Mouse (Mus musculus): ENCODE results near the gene Cdk12. TPM values are rescaled to one million over a fixed set of nuclear protein-coding genes. Genes with fewer than 3 reads are reported as not detected.

Gene Cdk12
- polyA plus RNA-seq, 1 experiment from 2014 or later: 20.0 TPM

DNA sequence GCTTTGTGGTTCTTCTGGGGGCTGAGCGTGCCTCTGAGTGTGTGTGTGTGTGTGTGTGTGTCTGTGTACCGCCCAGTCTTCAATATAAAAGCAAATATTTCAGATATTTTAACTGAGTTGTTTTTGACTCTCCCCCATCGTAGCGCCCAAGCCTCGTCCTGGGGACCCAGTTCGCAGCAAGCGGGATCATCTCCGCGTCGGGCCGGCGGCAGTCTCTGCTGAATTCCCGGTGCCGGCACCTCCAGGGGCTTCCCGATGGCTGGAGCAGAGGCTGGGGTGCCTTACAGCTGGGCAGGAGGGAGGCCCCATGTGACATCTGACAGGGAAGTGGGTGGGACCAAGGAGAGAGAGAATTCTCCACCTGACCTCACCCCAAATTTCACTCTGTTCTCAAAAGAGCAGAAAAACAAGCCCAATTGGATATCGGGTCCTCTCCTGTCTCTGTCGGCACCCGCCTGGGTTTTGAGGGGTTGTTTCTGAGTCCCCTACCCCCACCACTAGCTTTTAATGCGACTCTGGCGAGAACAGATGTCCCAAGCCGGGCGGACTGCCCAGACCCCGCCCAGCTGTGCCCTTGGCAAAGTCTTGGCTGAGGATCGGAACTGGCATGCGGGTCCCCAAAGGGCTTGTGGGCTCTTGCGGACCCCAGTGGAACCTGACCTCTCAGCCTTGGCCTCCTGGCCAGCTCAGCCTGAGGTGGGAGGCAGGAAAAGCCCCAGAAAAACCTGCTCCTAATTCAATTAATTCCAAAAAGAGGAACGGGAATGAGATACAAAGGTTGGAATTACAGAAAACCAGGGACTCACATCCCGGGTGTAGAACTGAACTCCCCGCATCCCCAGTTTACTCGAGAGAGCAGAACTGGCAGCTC is 118.2 kb downstream of the Cdk12 start:
- Histone ChIP-seq H3K9ac (no peak overlapping the region), H3K4me3 (replicated peaks) (peak overlapping the region; percentile 13; the same call in 1 of the 2 replicates), H3K4me2 (peak overlapping the region; percentile 29; the same call in 1 of the 2 replicates), H3K4me1 (peaks cover 7% of the 10 kb centered on the region; the same call in 1 of the 2 replicates), H3K27me3 (peaks cover 100% of the 10 kb centered on the region), H3K9me3 (no peaks in the 10 kb centered on the region), H3K27ac (peak overlapping the region; percentile 68), H3K36me3 (replicated peaks) (no peaks in the 10 kb centered on the region)
- no peak for ATAC-seq (ENCODE audit: low FRiP score)
- 1% methylated on average over 30 of the region's 30 CpGs for WGBS

DNA sequence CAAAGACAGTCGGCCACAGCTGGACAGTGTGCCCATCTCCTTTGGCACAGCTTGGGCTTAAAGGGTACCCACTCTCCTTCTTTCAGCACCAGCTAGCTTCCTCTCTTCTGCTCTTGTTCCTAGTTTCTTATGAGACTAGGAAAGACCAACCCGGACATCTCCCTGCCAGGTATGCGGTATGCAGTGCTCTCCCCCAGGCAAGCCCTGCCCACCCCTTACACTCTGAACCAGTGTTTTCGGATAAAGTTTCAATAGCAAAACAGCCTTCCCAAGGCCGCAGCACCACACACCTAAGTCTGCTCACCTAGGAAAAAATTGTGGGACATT is 118.8 kb downstream of the Cdk12 start:
- peaks cover 7% of the 10 kb centered on the region; the same call in 1 of the 2 replicates for H3K4me1 ChIP-seq
- peaks cover 98% of the 10 kb centered on the region for H3K27me3 ChIP-seq
- H3K9ac ChIP-seq: no peak overlapping the region
- ATAC-seq (ENCODE audit: low FRiP score): no peak
- H3K4me2 ChIP-seq: no peak overlapping the region
- H3K36me3 ChIP-seq (replicated peaks): no peaks in the 10 kb centered on the region
- no peaks in the 10 kb centered on the region for H3K9me3 ChIP-seq
- WGBS: 1% methylated on average over 5 of the region's 5 CpGs
- 0 out of 2 replicates have a peak overlapping the region, but pooled peaks have one; percentile 68 for H3K27ac ChIP-seq
- H3K4me3 ChIP-seq (replicated peaks): no peak overlapping the region

DNA sequence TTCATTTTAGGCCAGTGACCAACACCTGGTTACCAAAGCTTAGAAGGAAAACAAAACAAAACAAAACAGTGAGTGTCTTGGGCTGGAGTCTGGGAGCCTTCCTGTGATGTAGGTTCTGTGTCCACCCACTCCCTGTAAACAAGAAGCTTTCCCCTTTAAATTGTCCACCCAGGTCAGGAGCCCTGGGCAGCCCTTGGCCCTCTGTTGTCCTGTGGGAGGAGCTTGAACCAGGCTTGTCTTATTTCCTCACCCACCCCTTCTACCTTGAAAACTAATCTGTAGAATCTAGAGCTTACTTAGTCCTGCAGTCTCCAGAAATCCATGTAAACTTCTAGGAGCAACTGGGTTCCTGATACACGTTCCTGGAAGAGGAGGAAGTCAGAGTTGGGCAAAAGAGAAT is 119.3 kb downstream of the Cdk12 start:
- H3K4me1 ChIP-seq: peaks cover 12% of the 10 kb centered on the region
- ATAC-seq (ENCODE audit: low FRiP score): no peak
- peaks cover 98% of the 10 kb centered on the region for H3K27me3 ChIP-seq
- H3K27ac ChIP-seq: no peak overlapping the region
- H3K9me3 ChIP-seq: no peaks in the 10 kb centered on the region
- 0% methylated on average over 1 of the region's 1 CpGs for WGBS
- H3K36me3 ChIP-seq (replicated peaks): no peaks in the 10 kb centered on the region
- no peak overlapping the region for H3K4me2 ChIP-seq
- H3K9ac ChIP-seq: no peak overlapping the region
- H3K4me3 ChIP-seq (replicated peaks): no peak overlapping the region

DNA sequence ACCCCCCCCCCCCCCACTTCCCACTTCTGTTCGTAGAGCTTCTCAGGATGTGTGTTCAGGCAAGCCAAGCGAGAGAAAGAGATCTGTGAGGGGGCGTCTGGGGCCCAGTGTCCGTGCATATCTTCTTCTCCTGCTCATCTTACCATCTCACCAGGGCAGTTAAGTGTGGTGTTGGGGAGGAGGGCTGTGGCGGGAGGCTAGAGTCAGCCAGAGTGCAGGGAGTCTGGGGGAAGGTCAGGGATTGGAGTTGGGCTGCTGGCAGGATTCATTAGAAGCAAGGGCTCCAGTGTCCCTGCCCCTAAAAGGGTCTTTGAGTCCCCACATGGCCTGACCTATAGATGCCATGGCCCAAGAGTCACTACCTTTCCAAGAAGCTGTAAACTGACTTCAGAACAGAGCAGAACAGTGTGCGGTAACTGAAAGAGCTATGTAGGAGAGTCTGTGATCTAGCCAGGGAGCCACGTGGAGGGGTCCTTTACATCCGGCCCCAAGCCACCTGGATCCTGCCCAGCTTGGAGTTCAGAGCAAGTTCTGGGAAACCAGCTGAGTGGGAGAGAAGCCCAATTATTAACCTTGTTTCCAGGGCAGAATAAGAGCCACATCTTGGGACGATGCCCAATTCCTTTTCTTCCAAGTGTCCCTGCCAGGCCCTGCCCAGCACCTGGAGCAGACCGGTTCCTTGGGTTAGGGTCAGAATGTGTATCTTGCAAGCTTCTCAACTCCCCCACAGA is 120.4 kb downstream of the Cdk12 start:
- no peak for ATAC-seq (ENCODE audit: low FRiP score)
- Histone ChIP-seq H3K27me3 (peaks cover 98% of the 10 kb centered on the region), H3K4me3 (replicated peaks) (no peak overlapping the region), H3K9ac (no peak overlapping the region), H3K36me3 (replicated peaks) (no peaks in the 10 kb centered on the region), H3K9me3 (no peaks in the 10 kb centered on the region), H3K27ac (no peak overlapping the region), H3K4me1 (peaks cover 23% of the 10 kb centered on the region), H3K4me2 (no peak overlapping the region)
- 2% methylated on average over 10 of the region's 10 CpGs for WGBS

DNA sequence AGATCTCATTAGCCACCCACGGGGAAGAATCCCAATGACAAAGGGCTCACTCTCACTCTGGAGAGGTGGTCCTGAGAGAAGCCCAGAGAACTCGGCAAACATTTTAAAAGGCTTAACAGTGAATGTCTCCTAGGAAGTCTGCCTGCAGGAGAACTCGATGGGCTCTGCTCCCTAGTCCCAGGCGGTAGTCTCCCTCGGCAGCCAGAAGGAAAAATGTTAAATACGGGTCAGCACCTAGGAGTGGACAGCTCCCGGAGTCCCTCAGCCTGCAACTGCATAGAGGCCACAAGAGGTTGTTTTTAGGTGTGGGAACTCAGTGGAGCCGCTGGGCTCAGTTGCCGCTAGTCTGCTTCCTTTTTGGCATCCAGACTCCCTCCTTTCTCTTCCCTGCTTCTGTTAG is 121.1 kb downstream of the Cdk12 start:
- ATAC-seq (ENCODE audit: low FRiP score): no peak
- WGBS: 2% methylated on average over 9 of the region's 9 CpGs
- H3K4me2 ChIP-seq: no peak overlapping the region
- no peaks in the 10 kb centered on the region for H3K9me3 ChIP-seq
- H3K9ac ChIP-seq: no peak overlapping the region
- peaks cover 26% of the 10 kb centered on the region for H3K4me1 ChIP-seq
- no peaks in the 10 kb centered on the region for H3K36me3 ChIP-seq (replicated peaks)
- H3K4me3 ChIP-seq (replicated peaks): no peak overlapping the region
- peaks cover 98% of the 10 kb centered on the region for H3K27me3 ChIP-seq
- no peak overlapping the region for H3K27ac ChIP-seq

DNA sequence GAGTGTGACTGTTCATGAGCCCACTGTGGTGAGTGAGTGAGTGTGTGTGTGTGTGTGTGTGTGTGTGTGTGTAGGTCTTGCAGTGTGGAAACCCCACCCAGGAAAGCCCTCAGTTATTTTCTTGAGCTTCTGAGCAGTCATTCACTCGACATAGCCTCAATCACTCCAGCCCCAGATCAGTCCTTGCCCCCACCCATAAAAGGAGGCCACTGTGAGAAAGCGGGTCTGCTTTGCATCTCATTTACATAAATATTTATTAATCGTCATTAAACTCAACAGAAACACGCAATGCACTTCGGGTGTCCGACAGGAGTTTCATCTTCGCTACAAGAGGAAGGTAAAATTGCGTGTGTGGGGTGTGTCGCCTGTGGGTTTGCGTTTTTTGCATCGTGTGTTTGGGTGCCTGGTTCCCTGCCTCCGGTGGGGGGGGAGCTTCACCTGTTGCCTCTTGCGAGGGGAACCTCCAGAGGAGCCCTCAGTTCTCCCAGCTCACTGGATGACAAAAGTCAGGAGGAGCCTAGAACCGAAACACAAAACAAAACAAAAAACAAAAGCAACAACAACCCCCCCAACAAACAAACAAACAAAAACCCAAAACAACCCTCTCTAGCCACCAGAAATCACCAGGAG is 122.4 kb downstream of the Cdk12 start:
- Histone ChIP-seq H3K36me3 (replicated peaks) (no peaks in the 10 kb centered on the region), H3K4me3 (replicated peaks) (peak overlapping the region; percentile 21), H3K27ac (no peak overlapping the region), H3K4me1 (peaks cover 33% of the 10 kb centered on the region), H3K27me3 (peaks cover 98% of the 10 kb centered on the region), H3K9me3 (no peaks in the 10 kb centered on the region), H3K9ac (peak overlapping the region; percentile 21; the same call in 1 of the 2 replicates), H3K4me2 (peak overlapping the region; percentile 25)
- no peak for ATAC-seq (ENCODE audit: low FRiP score)
- WGBS: 3% methylated on average over 14 of the region's 14 CpGs

DNA sequence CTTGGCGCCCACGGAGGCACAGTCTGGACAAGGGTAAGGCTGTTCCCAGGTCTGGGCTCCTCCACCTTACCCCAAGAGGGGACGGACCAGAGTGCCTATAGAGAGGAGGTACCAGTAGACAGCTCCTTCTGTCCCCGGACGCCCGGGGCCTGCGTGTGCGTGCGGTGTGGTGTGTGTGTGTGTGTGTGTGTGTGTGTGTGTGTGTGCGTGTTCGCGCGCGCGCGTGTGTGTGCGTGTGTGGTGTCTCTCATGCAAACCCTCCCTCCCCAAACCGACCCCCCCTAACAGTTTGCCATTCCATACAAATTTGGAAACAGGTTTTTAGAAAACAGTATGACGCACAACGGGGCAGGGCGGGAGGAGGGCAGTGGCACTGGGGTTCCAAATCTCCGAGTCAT is 123.0 kb downstream of the Cdk12 start:
- H3K4me2 ChIP-seq: peak overlapping the region; percentile 25
- no peak for ATAC-seq (ENCODE audit: low FRiP score)
- H3K4me1 ChIP-seq: peaks cover 31% of the 10 kb centered on the region
- peaks cover 98% of the 10 kb centered on the region for H3K27me3 ChIP-seq
- peak overlapping the region; percentile 21; the same call in 1 of the 2 replicates for H3K9ac ChIP-seq
- H3K4me3 ChIP-seq (replicated peaks): peak overlapping the region; percentile 21
- H3K9me3 ChIP-seq: no peaks in the 10 kb centered on the region
- 0% methylated on average over 13 of the region's 22 CpGs for WGBS
- H3K36me3 ChIP-seq (replicated peaks): no peaks in the 10 kb centered on the region
- no peak overlapping the region for H3K27ac ChIP-seq

DNA sequence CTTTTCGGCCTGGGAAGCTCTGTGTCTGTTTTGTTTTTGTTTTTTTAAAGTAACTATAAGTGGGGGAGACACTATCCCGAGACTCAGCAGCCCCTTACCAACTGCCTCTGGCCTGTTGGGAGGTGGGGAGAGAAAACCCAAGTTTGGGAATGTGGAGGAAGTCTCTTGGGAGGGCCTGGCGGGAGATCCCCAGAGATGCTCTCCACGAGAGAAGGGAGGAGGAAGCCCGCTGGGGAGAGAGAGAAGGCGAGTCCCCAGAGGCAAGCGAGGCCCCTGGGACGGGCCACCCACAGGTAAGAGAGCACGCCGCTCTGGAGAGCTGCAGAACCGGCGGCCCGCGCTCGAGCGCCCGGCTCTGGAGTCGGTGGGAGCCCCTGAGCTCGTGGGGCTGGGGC is 123.9 kb downstream of the Cdk12 start:
- peak overlapping the region; percentile 43 for H3K4me3 ChIP-seq (replicated peaks)
- peaks cover 98% of the 10 kb centered on the region for H3K27me3 ChIP-seq
- H3K4me2 ChIP-seq: peak overlapping the region; percentile 44
- 2% methylated on average over 19 of the region's 19 CpGs for WGBS
- H3K9me3 ChIP-seq: no peaks in the 10 kb centered on the region
- H3K9ac ChIP-seq: peak overlapping the region; percentile 33
- peak overlapping the region; percentile 77; the same call in 1 of the 2 replicates for H3K27ac ChIP-seq
- H3K4me1 ChIP-seq: peaks cover 30% of the 10 kb centered on the region
- ATAC-seq (ENCODE audit: low FRiP score): no peak
- no peaks in the 10 kb centered on the region for H3K36me3 ChIP-seq (replicated peaks)

DNA sequence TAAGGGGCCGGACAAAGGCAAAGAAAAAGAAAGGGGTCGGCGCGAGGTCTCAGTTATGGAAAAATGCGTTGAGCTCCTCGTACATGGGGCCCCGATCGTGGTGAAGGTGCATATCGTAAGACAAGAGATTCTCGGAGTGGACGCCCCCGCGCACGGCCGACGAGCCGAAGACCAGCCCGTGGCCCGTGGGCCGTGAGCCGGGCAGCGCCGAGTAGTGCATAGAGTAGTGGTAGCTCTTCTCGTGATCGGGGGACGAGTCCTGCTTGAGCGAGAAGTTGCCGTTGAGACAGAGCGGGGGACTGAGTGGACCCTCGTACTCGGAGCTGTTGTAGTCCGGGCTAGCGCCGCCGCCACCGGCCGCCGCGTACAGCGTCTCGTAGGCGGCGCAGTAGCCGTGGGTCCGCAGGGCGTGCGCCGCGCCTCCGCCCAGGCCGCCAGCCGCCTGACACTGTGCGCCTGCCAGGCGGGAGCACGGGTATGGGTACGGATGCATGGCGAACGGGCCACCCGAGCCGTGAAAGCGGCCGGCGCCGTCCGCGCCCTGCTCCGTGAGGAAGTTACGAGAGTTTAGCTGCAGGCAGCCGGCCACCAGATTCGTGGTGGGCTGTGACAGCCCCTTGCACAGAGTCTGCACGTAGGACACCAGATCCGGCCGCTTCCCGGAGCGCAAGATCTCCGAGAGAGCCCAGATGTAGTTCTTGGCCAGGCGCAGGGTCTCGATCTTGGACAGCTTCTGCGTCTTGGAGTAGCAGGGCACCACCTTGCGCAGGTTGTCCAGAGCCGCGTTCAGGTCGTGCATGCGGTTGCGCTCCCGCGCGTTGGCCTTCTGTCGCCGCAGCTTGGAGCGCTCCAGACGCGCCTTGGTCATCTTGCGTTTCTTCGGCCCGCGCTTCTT is 124.5 kb downstream of the Cdk12 start:
- H3K9me3 ChIP-seq: no peaks in the 10 kb centered on the region
- under 1% methylated on average over 94 of the region's 97 CpGs for WGBS
- no peak for ATAC-seq (ENCODE audit: low FRiP score)
- H3K27me3 ChIP-seq: peaks cover 98% of the 10 kb centered on the region
- H3K4me3 ChIP-seq (replicated peaks): peak overlapping the region; percentile 43
- H3K4me2 ChIP-seq: peak overlapping the region; percentile 44
- H3K4me1 ChIP-seq: peaks cover 30% of the 10 kb centered on the region
- no peaks in the 10 kb centered on the region for H3K36me3 ChIP-seq (replicated peaks)
- peak overlapping the region; percentile 55 for H3K9ac ChIP-seq
- H3K27ac ChIP-seq: peak overlapping the region; percentile 77

DNA sequence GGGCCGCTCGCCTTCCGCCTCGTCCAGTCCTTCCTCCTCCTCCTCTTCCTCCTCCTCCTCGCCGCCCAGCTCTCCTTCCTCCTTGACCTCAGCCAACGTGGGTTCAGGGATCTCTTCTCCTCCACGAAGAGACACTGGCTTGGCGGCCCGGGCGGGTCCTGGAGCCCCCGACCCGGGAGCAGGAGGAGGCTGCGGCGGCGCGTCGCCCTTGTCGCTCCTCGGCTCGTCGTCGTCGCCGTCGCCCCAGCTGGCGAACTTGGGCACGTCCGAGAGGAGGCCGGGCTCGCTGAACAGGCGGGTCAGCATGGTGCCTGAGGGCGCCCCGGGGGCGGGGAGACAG is 125.1 kb downstream of the Cdk12 start:
- peaks cover 98% of the 10 kb centered on the region for H3K27me3 ChIP-seq
- no peaks in the 10 kb centered on the region for H3K36me3 ChIP-seq (replicated peaks)
- H3K9ac ChIP-seq: peak overlapping the region; percentile 55
- peak overlapping the region; percentile 44 for H3K4me2 ChIP-seq
- 0% methylated on average over 34 of the region's 35 CpGs for WGBS
- H3K27ac ChIP-seq: peak overlapping the region; percentile 77
- no peaks in the 10 kb centered on the region for H3K9me3 ChIP-seq
- peak overlapping the region; percentile 43 for H3K4me3 ChIP-seq (replicated peaks)
- no peak for ATAC-seq (ENCODE audit: low FRiP score)
- H3K4me1 ChIP-seq: peaks cover 30% of the 10 kb centered on the region
